Mouse (Mus musculus) gastrocnemius, postnatal 14 days (tissue): ENCODE results near the gene Cd93. TPM values are rescaled to one million over a fixed set of nuclear protein-coding genes. Genes with fewer than 3 reads are reported as not detected.
A peak's percentile ranks its signal among the peaks of the same experiment; 100 is the strongest.

Experiments
- DNase-seq: peaks from one replicate; pipeline ENCODE4 v3.0.0; 2021; ENCODE audit warnings: mixed read lengths
- intact Hi-C: fragments of 180-260 bp; cut with DNase I; formaldehyde crosslinking; loops from one replicate; pipeline ENCODE4 v1.15.1; 2025; ENCODE audit warnings: low total_unique reads
- long read RNA-seq, 2 experiments: library from polyadenylated mRNA; stranded (forward); transcript quantifications; one replicate each; pipeline ENCODE4 v2.0.0; 2021
- total RNA-seq, 2 experiments: library from RNA; stranded (reverse); gene quantifications; 2 replicates each; pipeline ENCODE4 v1.2.3; 2021

The Cd93 gene
- total RNA-seq: 10 to 100 TPM; 60.5 to 73.6 TPM
- long read RNA-seq, experiment 1, full-length matches to known transcripts: 7 of 12 reads
- long read RNA-seq, experiment 1, partial matches to known transcripts: 0 of 12 reads
- long read RNA-seq, experiment 1, other reads (novel, unspliced or antisense): 5 of 12 reads
- long read RNA-seq, experiment 2, full-length matches to known transcripts: 10 of 16 reads
- long read RNA-seq, experiment 2, partial matches to known transcripts: 0 of 16 reads
- long read RNA-seq, experiment 2, other reads (novel, unspliced or antisense): 6 of 16 reads

- no peak for DNase-seq
- intact Hi-C loops: no loop called here
Measured at GRCm38 (mm10) chr2:148443249-148443958, at the start of gene Cd93. TSS of gene Cd93 (minus strand) at chr2:148443563.

- DNase-seq: no peak
- intact Hi-C loops: no loop called here
Measured at GRCm38 (mm10) chr2:148492108-148492507, 48.7 kb upstream of the Cd93 start.

GRCm38 (mm10) chr2:148490150-148490549, 46.8 kb upstream of the Cd93 start:
- DNase-seq: no peak
- intact Hi-C loops: no loop called here

GRCm38 (mm10) chr2:148488885-148489284, 45.5 kb upstream of the Cd93 start:
- intact Hi-C loops: no loop called here
- no peak for DNase-seq

- intact Hi-C loops: no loop called here
- DNase-seq: no peak
Measured at GRCm38 (mm10) chr2:148485576-148485975, 42.2 kb upstream of the Cd93 start.

GRCm38 (mm10) chr2:148480376-148480775, 37.0 kb upstream of the Cd93 start:
- intact Hi-C loops: no loop called here
- DNase-seq: no peak

GRCm38 (mm10) chr2:148478141-148478701, 34.9 kb upstream of the Cd93 start:
- DNase-seq: peak; percentile 69
- intact Hi-C loops: loop anchor here (10.0 kb wide), 1 partner anchor 47 kb away; no protein-coding TSS in a partner anchor

GRCm38 (mm10) chr2:148477346-148477745, 34.0 kb upstream of the Cd93 start:
- intact Hi-C loops: loop anchor here (10.0 kb wide), 1 partner anchor 47 kb away; no protein-coding TSS in a partner anchor

GRCm38 (mm10) chr2:148476576-148476975, 33.2 kb upstream of the Cd93 start:
- intact Hi-C loops: loop anchor here (10.0 kb wide), 1 partner anchor 48 kb away; no protein-coding TSS in a partner anchor

More at GRCm38 (mm10) chr2:148477346-148477745, 34.0 kb upstream of the Cd93 start:
- no peak for DNase-seq

GRCm38 (mm10) chr2:148475879-148476495, 32.6 kb upstream of the Cd93 start:
- intact Hi-C loops: loop anchor here (10.0 kb wide), 1 partner anchor 49 kb away; no protein-coding TSS in a partner anchor
- DNase-seq: no peak

More at GRCm38 (mm10) chr2:148476576-148476975, 33.2 kb upstream of the Cd93 start:
- no peak for DNase-seq

GRCm38 (mm10) chr2:148469341-148470238, 26.2 kb upstream of the Cd93 start:
- intact Hi-C loops: loop anchor here (10.0 kb wide), 1 partner anchor 55 kb away; no protein-coding TSS in a partner anchor
- no peak for DNase-seq

GRCm38 (mm10) chr2:148467921-148468440, 24.6 kb upstream of the Cd93 start:
- DNase-seq: no peak
- intact Hi-C loops: no loop called here

- no peak for DNase-seq
Measured at GRCm38 (mm10) chr2:148455341-148455740, 12.0 kb upstream of the Cd93 start.

GRCm38 (mm10) chr2:148454014-148454542, 10.7 kb upstream of the Cd93 start:
- DNase-seq: no peak
- intact Hi-C loops: no loop called here

More at GRCm38 (mm10) chr2:148455341-148455740, 12.0 kb upstream of the Cd93 start:
- intact Hi-C loops: no loop called here

- no peak for DNase-seq
- intact Hi-C loops: no loop called here
Measured at GRCm38 (mm10) chr2:148453061-148453460, 9.7 kb upstream of the Cd93 start.

- intact Hi-C loops: no loop called here
- no peak for DNase-seq
Measured at GRCm38 (mm10) chr2:148451498-148451897, 8.1 kb upstream of the Cd93 start.

- no peak for DNase-seq
- intact Hi-C loops: no loop called here
Measured at GRCm38 (mm10) chr2:148450616-148451015, 7.3 kb upstream of the Cd93 start.

- intact Hi-C loops: no loop called here
- no peak for DNase-seq
Measured at GRCm38 (mm10) chr2:148449659-148450058, 6.3 kb upstream of the Cd93 start.
